Mouse (Mus musculus) hindbrain, embryonic 16.5 days (tissue): ENCODE measurements at regions not wholly inside any gene's neighbourhood (a gene's known extent, or its start where the extent isn't known, plus 50 kb on each side); places are given as distances from the start of the nearest gene placed in this dataset.

Experiments used
- ATAC-seq: fragments of 200-750 bp; cut with Nextera tagmentation; 2 replicates; pipeline ENCODE4 v1.8.0; 2017; ENCODE audit warnings: moderate TSS enrichment, moderate library complexity
- H3K27ac ChIP-seq: fragments of 300-500 bp; sonication (generic); 2 replicates; pipeline ENCODE4 v1.5.1; 2014; ENCODE audit warnings: low read depth, mild to moderate bottlenecking, control low read depth, low read length, moderate library complexity
- H3K27me3 ChIP-seq: fragments of 300-500 bp; sonication (generic); replicated peaks from 2 replicates; pipeline ENCODE4 v1.6.1; 2014; ENCODE audit warnings: low read length; ENCODE audit not compliant: control insufficient read depth, insufficient read depth
- H3K36me3 ChIP-seq: fragments of 300-500 bp; sonication (generic); 2 replicates; pipeline ENCODE4 v1.6.1; 2014; ENCODE audit warnings: mild to moderate bottlenecking, low read length, moderate library complexity, mixed read lengths; ENCODE audit not compliant: control insufficient read depth, insufficient read depth
- H3K4me1 ChIP-seq: fragments of 300-500 bp; sonication (generic); 2 replicates; pipeline ENCODE4 v1.6.1; 2014; ENCODE audit warnings: low read depth, low read length; ENCODE audit not compliant: control insufficient read depth, insufficient read depth
- H3K4me2 ChIP-seq: fragments of 300-500 bp; sonication (generic); 2 replicates; pipeline ENCODE4 v1.6.1; 2014; ENCODE audit warnings: mild to moderate bottlenecking, low read length, control low read depth, moderate library complexity
- H3K4me3 ChIP-seq: fragments of 300-500 bp; sonication (generic); 2 replicates; pipeline ENCODE4 v1.5.1; 2014; ENCODE audit warnings: mild to moderate bottlenecking, low read length, control low read depth, moderate library complexity
- H3K9ac ChIP-seq: fragments of 300-500 bp; sonication (generic); 2 replicates; pipeline ENCODE4 v1.6.1; 2014; ENCODE audit warnings: low read depth, mild to moderate bottlenecking, control low read depth, low read length, moderate library complexity
- H3K9me3 ChIP-seq: fragments of 300-500 bp; sonication (generic); 2 replicates; pipeline ENCODE4 v1.6.1; 2014; ENCODE audit warnings: mild to moderate bottlenecking, low read length, moderate library complexity; ENCODE audit not compliant: control insufficient read depth
- WGBS: fragments of 180-500 bp; shearing (Covaris S2); extraction: QIAGEN DNeasy Blood & Tissue Kit; methylation state at CpG from one replicate; pipeline ENCODE4 v1.1.7; 2014; 5-methylcytosine and 5-hydroxymethylcytosine counted together

GRCm38 (mm10) chr3:53792541-53792940, 52.3 kb upstream of the Gm10985 start:
- WGBS = 88% methylated on average over 1 of the region's 1 CpGs
- no peak for ATAC-seq
- Histone ChIP-seq H3K9me3 (no peaks in the 10 kb centered on the region), H3K36me3 (no peaks in the 10 kb centered on the region), H3K4me2 (no peak overlapping the region), H3K27ac (no peak overlapping the region), H3K27me3 (no peaks in the 10 kb centered on the region), H3K4me1 (no peaks in the 10 kb centered on the region), H3K4me3 (no peak overlapping the region), H3K9ac (no peak overlapping the region)

- no peak overlapping the region for H3K27ac ChIP-seq
- no peak overlapping the region for H3K4me2 ChIP-seq
- H3K4me3 ChIP-seq = no peak overlapping the region
- H3K27me3 ChIP-seq = no peaks in the 10 kb centered on the region
- no peaks in the 10 kb centered on the region for H3K4me1 ChIP-seq
- no peaks in the 10 kb centered on the region for H3K36me3 ChIP-seq
- no peak for ATAC-seq
- no peak overlapping the region for H3K9ac ChIP-seq
- no peaks in the 10 kb centered on the region for H3K9me3 ChIP-seq
Measured at GRCm38 (mm10) chr3:53789706-53790105, 55.2 kb upstream of the Gm10985 start.

GRCm38 (mm10) chr3:53785201-53785600, 59.7 kb upstream of the Gm10985 start:
- no peak overlapping the region for H3K4me2 ChIP-seq
- no peaks in the 10 kb centered on the region for H3K4me1 ChIP-seq
- H3K4me3 ChIP-seq = no peak overlapping the region
- no peak overlapping the region for H3K27ac ChIP-seq
- no peaks in the 10 kb centered on the region for H3K9me3 ChIP-seq
- ATAC-seq = no peak
- H3K36me3 ChIP-seq = no peaks in the 10 kb centered on the region
- H3K9ac ChIP-seq = no peak overlapping the region
- 71% methylated on average over 3 of the region's 3 CpGs for WGBS
- H3K27me3 ChIP-seq = no peaks in the 10 kb centered on the region

GRCm38 (mm10) chr3:53776668-53777067, 68.2 kb upstream of the Gm10985 start:
- H3K9me3 ChIP-seq = no peaks in the 10 kb centered on the region
- no peaks in the 10 kb centered on the region for H3K36me3 ChIP-seq
- no peaks in the 10 kb centered on the region for H3K27me3 ChIP-seq
- H3K4me2 ChIP-seq = no peak overlapping the region
- H3K4me1 ChIP-seq = no peaks in the 10 kb centered on the region
- no peak overlapping the region for H3K27ac ChIP-seq
- ATAC-seq = no peak
- H3K9ac ChIP-seq = no peak overlapping the region
- no peak overlapping the region for H3K4me3 ChIP-seq
- 61% methylated on average over 5 of the region's 5 CpGs for WGBS

GRCm38 (mm10) chr3:53767601-53768000, 77.3 kb upstream of the Gm10985 start:
- H3K36me3 ChIP-seq = no peaks in the 10 kb centered on the region
- H3K4me2 ChIP-seq = no peak overlapping the region
- no peak for ATAC-seq
- no peaks in the 10 kb centered on the region for H3K27me3 ChIP-seq
- no peak overlapping the region for H3K4me3 ChIP-seq
- no peaks in the 10 kb centered on the region for H3K9me3 ChIP-seq
- H3K27ac ChIP-seq = no peak overlapping the region
- no peak overlapping the region for H3K9ac ChIP-seq
- no peaks in the 10 kb centered on the region for H3K4me1 ChIP-seq

DNA sequence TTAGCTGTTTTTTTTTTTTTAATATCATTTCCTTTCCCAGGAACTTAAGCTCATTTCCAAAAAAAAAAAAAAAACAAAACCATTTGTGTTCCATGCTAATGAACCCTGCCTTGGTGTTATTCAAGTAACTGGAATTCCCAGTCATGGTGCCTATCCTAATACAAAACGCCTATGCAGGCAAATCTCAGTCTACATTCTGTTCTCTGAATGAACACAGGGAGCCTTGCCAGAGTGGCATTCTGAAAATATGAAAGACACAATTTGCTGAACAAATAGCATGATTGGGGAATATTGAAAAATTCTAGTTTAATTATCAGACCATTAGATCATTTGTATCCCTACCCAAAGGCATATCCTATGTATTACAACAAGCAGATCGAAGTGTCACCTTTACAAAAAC, 80.9 kb upstream of the Gm10985 start:
- H3K4me3 ChIP-seq = no peak overlapping the region
- no peaks in the 10 kb centered on the region for H3K27me3 ChIP-seq
- 90% methylated on average over 2 of the region's 2 CpGs for WGBS
- no peaks in the 10 kb centered on the region for H3K36me3 ChIP-seq
- no peaks in the 10 kb centered on the region for H3K4me1 ChIP-seq
- ATAC-seq = no peak
- no peak overlapping the region for H3K9ac ChIP-seq
- H3K4me2 ChIP-seq = no peak overlapping the region
- H3K9me3 ChIP-seq = no peaks in the 10 kb centered on the region
- no peak overlapping the region for H3K27ac ChIP-seq

GRCm38 (mm10) chr3:53761514-53762075, 83.3 kb upstream of the Gm10985 start:
- no peak overlapping the region for H3K9ac ChIP-seq
- no peaks in the 10 kb centered on the region for H3K27me3 ChIP-seq
- peak overlapping the region; percentile 20; the same call in 1 of the 2 replicates for H3K4me2 ChIP-seq
- H3K36me3 ChIP-seq = no peaks in the 10 kb centered on the region
- 16% methylated on average over 11 of the region's 11 CpGs for WGBS
- no peaks in the 10 kb centered on the region for H3K4me1 ChIP-seq
- ATAC-seq = peak; percentile 72
- H3K4me3 ChIP-seq = no peak overlapping the region
- no peak overlapping the region for H3K27ac ChIP-seq
- H3K9me3 ChIP-seq = no peaks in the 10 kb centered on the region

DNA sequence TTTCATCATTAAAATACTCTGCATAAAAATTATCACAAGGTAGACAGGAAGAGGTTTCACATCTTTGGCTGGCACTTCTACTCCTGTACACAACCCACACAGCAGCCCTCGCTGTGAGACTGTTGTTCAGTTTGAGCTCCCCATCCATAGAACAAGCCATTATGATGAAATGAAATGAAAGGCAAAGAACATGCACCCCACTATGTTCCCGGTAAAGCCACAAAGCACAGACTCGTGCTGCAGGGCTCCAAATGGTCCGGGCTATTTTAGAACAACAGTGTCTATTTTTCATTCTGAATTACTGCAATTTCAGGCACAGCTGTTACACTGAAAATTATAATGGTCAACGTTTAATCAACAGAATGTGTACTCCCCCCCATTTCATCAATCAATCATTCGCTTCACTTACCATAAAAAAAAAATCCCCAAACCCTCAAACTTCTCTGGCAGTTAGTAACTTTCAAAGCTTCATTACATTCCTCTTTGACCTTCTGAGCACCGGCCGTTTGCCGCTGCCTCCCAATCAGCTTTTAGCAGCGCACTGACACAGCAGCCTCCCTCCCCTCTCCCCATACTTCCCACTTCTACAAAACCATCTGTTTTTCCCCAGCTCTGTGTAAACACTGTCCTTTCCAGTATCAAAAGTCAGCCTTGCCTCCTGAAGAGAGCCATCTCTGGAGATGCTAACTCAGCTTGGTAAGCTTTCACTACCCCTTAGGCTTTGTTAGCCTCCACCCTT, 88.6 kb upstream of the Gm10985 start:
- Histone ChIP-seq H3K4me2 (no peak overlapping the region), H3K4me3 (no peak overlapping the region), H3K36me3 (no peaks in the 10 kb centered on the region), H3K27me3 (no peaks in the 10 kb centered on the region), H3K27ac (no peak overlapping the region), H3K9me3 (no peaks in the 10 kb centered on the region), H3K4me1 (no peaks in the 10 kb centered on the region), H3K9ac (no peak overlapping the region)
- ATAC-seq = no peak
- WGBS = 39% methylated on average over 10 of the region's 10 CpGs

DNA sequence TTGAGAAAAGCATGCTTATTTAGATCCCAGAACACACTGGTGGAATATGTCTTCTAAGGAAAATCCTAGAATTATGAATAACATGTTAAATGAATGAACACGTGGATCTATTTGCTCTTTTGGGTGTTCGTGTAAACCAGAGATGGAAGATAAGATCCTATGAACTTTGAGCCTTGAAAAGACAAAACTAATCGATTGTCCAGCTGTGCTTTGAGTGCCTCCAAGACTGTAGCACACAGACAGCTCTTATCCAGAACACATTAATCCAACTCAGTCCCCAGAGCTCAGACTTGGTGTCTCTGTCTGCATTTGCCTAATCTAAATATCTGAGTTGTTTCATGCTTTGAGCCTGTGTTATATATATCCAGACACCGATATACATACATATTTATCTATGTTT, 80.0 kb upstream of the Frem2 start:
- Histone ChIP-seq H3K4me1 (no peaks in the 10 kb centered on the region), H3K4me2 (no peak overlapping the region), H3K27ac (no peak overlapping the region), H3K27me3 (no peaks in the 10 kb centered on the region), H3K9ac (no peak overlapping the region), H3K9me3 (no peaks in the 10 kb centered on the region), H3K36me3 (no peaks in the 10 kb centered on the region), H3K4me3 (no peak overlapping the region)
- ATAC-seq = no peak
- 90% methylated on average over 4 of the region's 4 CpGs for WGBS
